1 mouse cellular context compared by ENCODE assay signal in the genomic region with DNA sequence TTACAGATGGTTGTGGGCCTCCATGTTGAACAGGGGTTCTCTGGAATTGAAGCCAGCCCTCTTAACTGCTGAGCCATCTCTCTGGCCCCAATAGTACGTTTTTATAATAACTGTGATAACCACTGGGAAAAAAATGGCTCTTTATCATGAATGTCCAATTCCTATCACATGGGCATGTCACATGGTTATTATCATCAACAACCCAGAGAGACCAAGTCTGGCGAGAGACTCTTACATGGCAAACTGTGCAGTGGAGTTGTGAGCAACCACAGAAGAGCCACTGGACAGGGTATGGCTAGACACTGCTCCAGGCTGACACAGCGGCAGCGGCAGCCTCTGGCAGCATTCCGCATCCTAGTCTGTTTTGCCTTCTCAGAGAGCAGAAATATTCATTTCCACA.
TF ChIP-seq lines count a peak whose summit lies in the region.

No protein-coding gene starts in this region.

TF ChIP-seq in MEL, 35 proteins besides CTCF, POLR2A, EP300 and RAD21:
- TF ChIP-seq ELF1 (IDR thresholded peaks at IDR 0.05; ENCODE audit: low read depth, low read length) (no peak), USF2 (IDR thresholded peaks at IDR 0.05; ENCODE audit: borderline replicate concordance in 1 of 2, insufficient read depth in 1 of 2, low read depth in 1 of 2, low read length in 2 of 2) (peak; percentile 38 to 91; a peak in 3 of 4 replicates), TCF12 (IDR thresholded peaks at IDR 0.05; ENCODE audit: low read depth, low read length) (peak; percentile 62; the same call in 1 of the 2 replicates), SMC3 (IDR thresholded peaks at IDR 0.05; ENCODE audit: low read depth, low read length) (no peak), ETS1 (IDR thresholded peaks at IDR 0.05; ENCODE audit: low read depth, low read length) (peak; percentile 84), SIN3A (IDR thresholded peaks at IDR 0.05; ENCODE audit: low read length) (peak; percentile 76; the same call in 1 of the 2 replicates), TBP (IDR thresholded peaks at IDR 0.05; ENCODE audit: low read depth, low read length) (peak; percentile 53; the same call in 1 of the 2 replicates), JUND (IDR thresholded peaks at IDR 0.05; ENCODE audit: low read depth, low read length) (no peak), ZMIZ1 (IDR thresholded peaks at IDR 0.05; ENCODE audit: low read depth, low read length) (no peak), TAL1 (IDR thresholded peaks at IDR 0.05; ENCODE audit: low read length) (peak; percentile 24; the same call in 1 of the 2 replicates), POLR2AphosphoS2 (IDR thresholded peaks at IDR 0.05; ENCODE audit: low read length) (no peak), E2F4 (IDR thresholded peaks at IDR 0.05; ENCODE audit: borderline replicate concordance, low read depth, low read length) (no peak), ZC3H11A (IDR thresholded peaks at IDR 0.05; ENCODE audit: low read depth, low read length) (no peak), MAZ (IDR thresholded peaks at IDR 0.05; ENCODE audit: low read depth, low read length) (no peak), USF1 (IDR thresholded peaks at IDR 0.05; ENCODE audit: low read depth, low read length) (peak; percentile 94), RCOR1 (IDR thresholded peaks at IDR 0.05; ENCODE audit: low read depth, low read length) (no peak), KAT2A (conservative IDR thresholded peaks at IDR 0.05; ENCODE audit: low read depth, low read length) (no peak), CHD1 (IDR thresholded peaks at IDR 0.05; ENCODE audit: low read depth, low read length) (no peak), ZNF384 (IDR thresholded peaks at IDR 0.05; ENCODE audit: low read depth, low read length) (peak; percentile 86), MAX (IDR thresholded peaks at IDR 0.05; ENCODE audit: low read length) (peak; percentile 80), HCFC1 (IDR thresholded peaks at IDR 0.05; ENCODE audit: low read depth, low read length) (no peak), NRF1 (IDR thresholded peaks at IDR 0.05; ENCODE audit: insufficient read depth, low read depth, low read length, poor library complexity, severe bottlenecking) (no peak), UBTF (IDR thresholded peaks at IDR 0.05; ENCODE audit: borderline replicate concordance, insufficient read depth, low read depth, low read length) (no peak), GATA1 (IDR thresholded peaks at IDR 0.05; ENCODE audit: low read depth, low read length) (peak; percentile 78), GABPA (IDR thresholded peaks at IDR 0.05; ENCODE audit: low read depth, low read length) (no peak), MYB (IDR thresholded peaks at IDR 0.05; ENCODE audit: low read depth, low read length) (no peak), MEF2A (IDR thresholded peaks at IDR 0.05; ENCODE audit: extremely low read depth, insufficient replicate concordance, low read depth, low read length, poor library complexity, severe bottlenecking) (no peak), MAFK (IDR thresholded peaks at IDR 0.05; ENCODE audit: borderline replicate concordance, low read depth, low read length) (no peak), MXI1 (IDR thresholded peaks at IDR 0.05; ENCODE audit: low read depth, low read length) (peak; percentile 27; the same call in 1 of the 2 replicates), NELFE (IDR thresholded peaks at IDR 0.05; ENCODE audit: low read depth, low read length) (no peak), ZKSCAN1 (IDR thresholded peaks at IDR 0.05; ENCODE audit: low read depth, low read length) (no peak), POLR2AphosphoS5 (IDR thresholded peaks at IDR 0.05; ENCODE audit: borderline replicate concordance, low read depth, low read length) (no peak), BHLHE40 (IDR thresholded peaks at IDR 0.05; ENCODE audit: borderline replicate concordance, low read depth, low read length) (no peak), MYC (IDR thresholded peaks at IDR 0.05; ENCODE audit: low read depth, low read length) (no peak), CHD2 (IDR thresholded peaks at IDR 0.05; ENCODE audit: low read length) (no peak)
TF ChIP-seq in MEL: peak in this region for 11.
